Mouse (Mus musculus) liver, adult 2 months (tissue): ENCODE data around the gene Olfr796.

Source experiments
- CTCF ChIP-seq: fragments of 200-500 bp; IDR thresholded peaks from 2 replicates; pipeline ENCODE4 v1.5.1; 2011; ENCODE audit warnings: low read depth, low read length, control low read depth
- POLR2A ChIP-seq: fragments of 200-500 bp; IDR thresholded peaks from 2 replicates; pipeline ENCODE4 v1.6.1; 2011; ENCODE audit warnings: low read length, control low read depth; ENCODE audit not compliant: insufficient read depth; ENCODE audit errors: extremely low read depth

GRCm38 (mm10) chr10:129651763-129652162, 39.4 kb upstream of the Olfr796 start:
- TF ChIP-seq POLR2A (no peak), CTCF (no peak)
